Mouse (Mus musculus) ZHBTc4 (cell line): ENCODE data around the gene Shox2.

Experiments
- DNase-seq: peaks from one replicate; pipeline ENCODE4 v3.0.0-alpha.2; 2011; ENCODE audit warnings: low read depth, low spot score

The Shox2 gene

DNA sequence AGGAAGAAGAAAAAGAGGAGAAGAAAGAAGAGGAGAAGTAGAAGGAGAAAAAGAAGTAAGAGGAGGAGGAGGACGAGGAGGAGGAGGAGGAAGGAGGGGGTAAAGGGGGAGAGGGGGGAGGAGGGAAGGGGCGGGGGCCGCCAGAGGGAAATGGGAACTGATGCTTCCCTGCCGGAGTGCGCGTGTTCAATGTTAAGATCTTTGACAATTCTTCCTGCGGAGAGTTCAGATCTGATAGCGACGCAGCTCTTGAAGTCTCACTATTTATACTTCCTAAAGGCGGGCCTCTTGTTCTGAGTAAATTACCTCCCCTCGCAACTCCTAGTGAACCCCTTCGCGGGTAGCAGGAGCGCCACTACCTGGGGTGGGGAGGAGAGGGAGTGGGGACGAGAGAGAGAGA is at the start of gene Shox2:
TSS of gene Shox2 (minus strand) at position 66 of the 400 bp plus-strand sequence.
- peak; percentile 38 for DNase-seq

DNA sequence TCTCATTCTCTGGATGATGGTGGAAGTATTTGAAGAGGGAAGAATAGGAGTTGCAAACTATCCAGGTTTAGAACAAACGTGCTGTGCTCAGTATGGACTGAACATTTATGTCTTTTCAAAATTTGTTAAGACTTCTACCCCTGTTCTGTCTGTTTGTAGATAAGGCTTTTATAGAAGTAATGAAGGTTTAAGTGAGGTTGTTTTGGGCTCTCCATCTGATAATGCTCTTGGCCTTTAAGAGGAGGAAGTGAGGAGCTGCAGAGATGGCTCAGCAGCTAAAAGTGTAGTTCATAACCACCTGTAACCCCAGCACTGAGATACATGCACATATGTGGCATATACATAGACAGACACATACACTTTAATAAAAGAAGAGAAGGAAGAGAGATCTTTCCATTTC is 15.2 kb upstream of the Shox2 start:
- DNase-seq: no peak

DNA sequence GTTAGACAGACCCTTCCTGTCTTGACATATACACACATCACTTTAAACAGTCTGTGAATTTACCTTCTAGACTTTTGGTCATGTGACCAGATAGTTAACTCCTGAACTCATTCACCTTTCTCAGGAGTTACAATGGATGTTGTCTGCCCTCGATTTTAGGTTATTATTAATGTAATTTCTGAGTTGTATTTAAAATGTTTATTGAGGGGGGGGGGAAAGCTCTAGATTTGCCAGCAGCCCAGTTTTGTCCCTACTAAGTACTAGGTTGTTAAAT is 4.7 kb upstream of the Shox2 start:
- no peak for DNase-seq

DNA sequence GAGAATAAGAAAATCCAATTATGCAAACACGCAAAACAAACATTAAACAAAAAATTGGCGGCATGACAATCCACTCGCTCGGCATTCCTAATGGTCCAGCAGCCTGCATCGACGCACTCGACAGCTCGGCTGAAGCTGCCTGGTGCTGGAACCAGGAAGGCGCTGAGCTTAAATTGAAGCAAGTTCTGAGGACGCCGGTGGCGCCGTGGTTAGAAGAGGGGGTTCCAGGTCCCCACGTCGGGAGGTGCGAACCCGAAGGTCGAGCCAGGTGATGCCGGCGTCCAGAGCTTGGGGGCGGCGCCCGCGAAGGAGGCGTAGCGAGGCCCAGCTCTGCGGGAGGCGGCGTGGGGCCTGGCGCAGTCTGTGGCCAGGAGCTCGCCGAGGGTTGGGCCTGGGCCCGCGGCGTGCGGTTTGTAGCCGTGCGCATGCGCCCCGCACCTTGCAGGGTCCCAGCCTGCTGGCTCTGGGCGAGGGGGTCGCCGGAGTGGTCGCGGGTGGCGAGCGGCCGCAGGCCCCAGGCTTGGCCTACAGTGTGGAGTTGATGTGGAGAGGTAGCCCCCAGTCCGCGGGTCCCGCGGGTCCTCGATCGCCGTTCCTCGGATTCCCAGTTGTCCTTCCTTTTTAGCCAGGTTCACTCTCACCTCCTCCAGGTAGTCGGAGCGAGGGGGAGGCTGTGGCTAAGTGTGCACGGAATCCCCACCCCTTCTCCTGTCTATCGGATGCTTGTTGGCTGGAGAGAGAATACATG is 4.1 kb upstream of the Shox2 start:
- peak; percentile 89 for DNase-seq

DNA sequence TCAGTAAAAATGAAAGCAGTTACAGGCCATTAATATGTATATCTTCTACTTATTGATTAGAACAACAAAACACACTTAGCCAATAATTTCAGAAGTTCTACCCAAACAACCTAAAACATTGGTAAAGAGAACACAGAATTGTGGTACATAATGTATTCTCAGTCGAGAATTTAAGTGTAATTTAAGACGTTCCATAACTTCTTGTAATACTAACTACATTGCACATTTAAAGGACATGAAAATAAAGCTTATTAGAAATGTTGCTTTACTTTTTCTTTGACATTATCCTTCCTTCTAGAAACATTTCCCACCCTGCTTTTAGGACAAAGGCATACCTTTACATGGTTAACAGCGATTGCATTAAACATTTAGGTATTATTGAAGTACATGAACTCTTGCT is 1.9 kb upstream of the Shox2 start:
- DNase-seq: no peak

DNA sequence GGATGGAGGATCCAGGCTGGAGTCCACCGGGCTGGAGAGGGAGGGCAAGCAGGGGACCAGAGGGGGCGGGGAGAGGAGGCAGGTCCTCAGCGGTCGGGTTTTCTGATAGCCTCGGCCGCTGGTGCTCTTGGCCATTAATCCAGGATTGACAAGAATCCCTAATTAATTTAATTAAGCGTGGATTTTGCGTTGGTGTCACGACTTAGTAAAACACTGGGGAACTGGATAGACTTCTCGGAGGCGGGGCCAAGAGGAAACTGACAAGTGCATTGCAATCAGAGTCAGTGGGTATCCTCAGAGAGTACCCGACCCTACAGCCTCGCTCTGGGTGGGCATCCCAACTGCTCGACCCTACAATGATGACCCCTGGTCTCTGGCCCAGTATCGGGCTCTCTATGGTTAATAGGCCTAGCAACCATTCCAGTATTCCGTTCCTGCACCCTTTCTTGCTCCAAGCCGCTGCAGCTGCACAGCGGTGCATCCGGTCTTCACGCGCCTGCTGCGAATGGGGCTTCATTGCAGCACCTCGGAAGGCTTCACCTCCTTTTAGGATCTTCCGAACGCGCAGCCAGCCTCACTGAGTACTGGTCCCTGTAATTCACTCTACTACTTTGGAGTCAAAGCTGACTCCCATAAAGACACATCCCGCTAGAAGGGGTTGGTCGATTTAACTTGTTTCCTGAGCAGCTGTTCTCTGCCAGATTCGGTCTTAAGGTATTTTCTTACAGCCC is 775 bp upstream of the Shox2 start:
- DNase-seq: peak; percentile 56

DNA sequence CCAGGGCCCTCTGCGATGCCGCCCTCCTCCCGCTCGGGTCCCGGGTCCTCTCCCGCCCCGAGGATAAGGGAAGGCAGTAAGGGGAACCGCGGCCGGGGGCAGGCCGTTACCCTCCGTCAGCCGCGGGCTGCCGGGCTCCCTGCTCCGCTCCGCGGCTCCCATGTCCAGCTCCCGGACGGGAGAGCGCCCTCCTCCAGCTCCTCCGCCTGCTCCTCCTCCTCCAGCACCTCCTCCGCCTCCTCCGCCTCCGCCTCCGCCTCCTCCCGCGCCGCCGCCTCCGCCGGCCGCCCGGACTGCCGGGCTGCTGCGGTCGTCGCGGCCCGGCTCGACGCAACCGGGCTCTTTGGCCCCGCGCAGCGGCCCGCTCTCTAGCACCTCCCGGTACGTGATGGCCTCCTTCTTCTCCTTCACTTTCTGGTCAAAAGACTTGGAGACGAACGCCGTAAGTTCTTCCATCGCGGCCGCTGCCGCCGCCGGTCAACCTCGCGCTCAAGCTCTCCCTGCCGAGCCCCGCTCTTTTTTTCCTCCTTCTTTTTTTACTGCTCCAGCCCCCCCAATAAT is 390 bp downstream of the Shox2 start, which contains the start of gene Rsrc1:
TSS of gene Rsrc1 (plus strand) at position 290 of the 561 bp plus-strand sequence.
- peak; percentile 62 for DNase-seq

DNA sequence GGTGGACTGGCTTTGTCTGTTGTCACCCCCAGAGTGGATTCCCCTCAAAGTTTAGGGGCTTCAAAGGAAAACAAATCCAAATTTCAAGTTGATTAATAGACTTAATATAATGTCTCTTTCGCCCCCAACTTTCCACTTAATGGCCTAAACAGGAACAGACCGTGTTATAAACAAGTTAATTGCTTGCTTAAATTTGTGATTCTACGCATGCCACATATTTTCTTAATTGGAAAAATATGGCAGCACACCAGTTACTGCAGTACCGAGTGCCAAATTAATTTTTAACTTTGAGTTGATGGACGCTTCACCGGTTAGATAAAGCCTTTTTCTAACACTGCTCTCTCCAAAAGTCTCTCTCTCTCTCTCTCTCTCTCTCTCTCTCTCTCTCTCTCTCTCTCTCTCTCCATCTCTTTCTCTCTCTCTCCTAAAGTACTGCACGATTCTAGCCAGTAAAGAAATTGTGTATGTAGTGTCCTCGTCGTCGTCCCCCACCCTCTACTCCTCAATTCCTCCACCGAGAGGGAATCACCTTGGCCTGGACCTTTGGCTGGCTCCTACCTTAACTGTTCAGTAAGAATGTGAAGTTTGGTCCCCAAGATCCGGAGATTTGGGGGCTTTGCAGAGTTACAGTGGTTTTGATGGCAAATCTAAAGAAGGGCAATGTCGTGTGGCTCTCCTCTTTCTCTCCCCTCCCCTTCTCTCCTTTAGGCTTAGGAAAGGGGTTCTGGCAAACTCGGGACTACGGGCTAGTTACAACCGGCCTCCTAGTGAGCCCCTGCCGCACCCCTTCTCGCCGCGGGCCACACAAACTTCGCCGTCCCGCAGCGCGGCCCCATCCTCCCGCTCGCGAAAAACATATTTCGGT is 1.2 kb downstream of the Shox2 start:
- DNase-seq: peak; percentile 32

DNA sequence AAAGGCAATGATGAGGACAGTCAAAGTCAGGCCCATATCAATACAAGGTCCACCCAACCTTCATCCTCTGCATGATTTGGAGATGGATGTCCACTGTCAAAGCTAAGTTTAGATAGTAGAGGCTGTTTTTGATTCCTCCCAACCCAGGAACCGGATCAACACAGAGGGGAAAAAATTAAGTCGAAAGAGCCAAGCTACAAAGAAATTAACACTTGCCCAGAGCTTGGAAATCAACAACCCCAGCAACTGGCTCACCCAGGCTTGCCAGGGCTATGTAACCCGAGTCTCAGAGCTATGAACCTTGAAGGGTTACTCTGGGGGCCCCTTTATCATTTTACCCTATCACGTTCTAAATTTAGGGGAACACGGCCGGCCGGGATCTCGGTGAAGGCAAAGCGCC is 2.1 kb downstream of the Shox2 start:
- no peak for DNase-seq

DNA sequence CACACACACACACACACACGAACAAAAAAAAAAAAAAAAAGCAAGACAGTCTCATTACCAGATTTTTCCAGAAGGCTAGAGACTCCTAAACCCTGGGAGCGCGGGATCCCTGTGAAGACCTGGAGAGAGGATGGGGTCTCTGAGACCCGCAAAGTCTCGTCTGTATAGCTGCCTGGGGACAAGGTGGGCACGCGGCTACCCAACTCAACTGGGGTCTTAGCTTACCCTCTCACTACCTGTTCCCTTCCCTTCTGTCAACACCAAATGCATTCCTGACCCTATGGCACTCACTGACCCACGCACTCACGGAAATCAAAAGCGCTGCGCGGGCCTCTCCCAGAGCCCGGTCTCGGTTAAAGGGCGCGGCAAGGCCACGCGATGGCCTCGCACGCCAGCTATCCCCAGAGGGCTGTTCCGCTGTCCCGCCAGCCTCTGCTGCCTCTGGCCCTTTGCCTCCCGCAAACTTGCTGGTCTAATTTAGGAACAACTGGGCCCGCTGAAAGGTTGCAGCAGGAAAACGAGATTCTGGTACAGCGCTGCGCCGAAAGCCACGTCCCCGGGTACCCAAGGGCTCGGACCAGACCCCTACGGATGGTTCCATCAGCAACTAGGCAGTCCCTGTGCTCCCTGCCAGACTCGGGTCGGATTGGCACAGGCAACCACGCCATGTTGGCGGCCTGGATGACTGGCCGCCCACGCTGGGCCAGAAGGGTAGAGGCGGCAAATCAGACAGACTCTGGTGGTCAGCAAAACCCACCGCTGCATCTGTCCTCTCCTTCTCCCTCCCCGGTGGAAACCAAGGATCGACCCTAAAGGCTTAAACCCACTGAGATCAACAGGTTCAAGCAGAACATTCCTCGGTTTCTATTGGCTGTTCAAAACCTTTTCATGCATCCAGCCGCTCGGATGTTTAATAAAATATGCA is 2.9 kb downstream of the Shox2 start:
- DNase-seq: peak; percentile 26

DNA sequence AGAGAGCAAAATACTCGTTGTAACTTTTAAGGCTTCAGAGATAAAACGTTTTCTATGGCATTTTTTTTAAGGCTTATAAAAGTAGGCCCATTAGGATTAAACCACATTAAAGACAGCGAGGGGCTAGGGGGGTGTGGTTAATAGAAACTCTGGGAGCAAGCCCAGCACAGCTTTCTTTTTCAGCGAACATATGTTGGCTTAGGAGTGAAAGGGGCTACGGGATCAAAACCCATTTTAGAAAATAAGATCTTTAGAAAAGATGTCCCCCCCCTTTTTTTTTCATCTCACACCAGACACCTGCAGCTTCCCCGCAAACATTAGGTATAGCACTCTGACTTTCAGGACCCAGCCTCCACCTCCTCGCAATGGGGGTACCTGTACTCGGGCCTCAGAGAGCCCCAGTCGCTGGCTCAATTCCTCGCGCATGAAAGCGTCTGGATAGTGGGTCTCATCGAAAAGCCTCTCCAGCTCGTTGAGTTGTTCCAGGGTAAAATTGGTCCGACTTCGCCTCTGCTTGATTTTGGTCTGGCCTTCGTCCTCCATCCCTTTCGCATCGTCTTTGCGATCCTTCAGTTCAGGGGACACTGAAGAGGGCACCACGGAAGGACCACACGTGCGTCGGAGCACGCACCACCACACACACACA is 3.6 kb downstream of the Shox2 start:
- peak; percentile 21 for DNase-seq

DNA sequence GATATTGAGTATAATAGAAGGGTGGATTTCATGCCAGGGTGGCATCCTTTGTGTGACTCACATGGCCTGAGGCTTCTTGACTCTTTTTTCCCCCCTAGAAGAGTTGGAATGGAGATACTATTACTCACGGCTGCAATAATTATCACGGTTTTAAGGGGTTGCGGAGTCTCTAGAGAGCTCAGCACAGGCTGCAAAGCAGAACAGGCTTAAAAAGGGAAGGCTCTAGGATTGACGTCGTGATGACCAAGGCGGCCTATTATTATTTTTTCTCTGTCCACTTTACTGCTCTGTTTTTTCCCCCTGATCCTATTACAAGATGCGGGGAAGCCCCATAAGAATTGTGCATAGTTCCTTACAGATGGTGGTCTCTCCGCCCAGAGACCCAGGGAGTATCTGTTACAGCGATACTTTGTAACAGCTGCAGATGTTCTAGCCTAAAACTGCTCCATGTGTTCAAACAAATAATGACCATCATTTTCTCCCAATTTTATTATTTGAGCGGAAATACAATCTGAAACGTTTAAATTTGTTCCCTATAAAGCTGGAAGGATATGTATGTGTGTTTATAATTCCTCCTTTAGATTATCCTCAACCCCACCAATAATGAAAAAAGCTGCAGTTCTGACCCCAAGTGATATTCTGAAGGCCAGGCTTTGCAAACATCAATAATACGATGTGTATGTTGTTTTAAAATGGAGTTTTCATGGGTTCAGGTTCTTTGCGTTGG is 4.5 kb downstream of the Shox2 start:
- DNase-seq: no peak

DNA sequence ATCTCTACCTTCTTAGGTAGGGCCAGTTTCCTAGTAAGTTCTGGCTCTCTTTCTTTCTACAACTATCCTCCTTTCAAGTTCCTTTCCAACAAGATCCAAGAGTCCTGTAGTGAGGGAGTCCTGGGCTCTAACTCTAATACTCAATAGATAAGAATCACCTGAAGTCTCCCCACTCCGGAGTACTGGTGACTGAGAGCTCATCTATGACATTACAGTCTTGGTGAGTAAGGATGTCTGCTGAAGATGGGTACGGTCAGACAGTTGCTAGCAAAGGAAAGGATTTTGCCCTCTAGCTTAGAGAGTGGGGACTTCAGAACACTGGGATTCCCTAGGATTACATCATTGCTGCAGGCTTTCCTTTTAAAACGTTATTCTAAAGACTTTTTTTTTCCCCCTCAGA is 7.1 kb downstream of the Shox2 start:
- DNase-seq: no peak

DNA sequence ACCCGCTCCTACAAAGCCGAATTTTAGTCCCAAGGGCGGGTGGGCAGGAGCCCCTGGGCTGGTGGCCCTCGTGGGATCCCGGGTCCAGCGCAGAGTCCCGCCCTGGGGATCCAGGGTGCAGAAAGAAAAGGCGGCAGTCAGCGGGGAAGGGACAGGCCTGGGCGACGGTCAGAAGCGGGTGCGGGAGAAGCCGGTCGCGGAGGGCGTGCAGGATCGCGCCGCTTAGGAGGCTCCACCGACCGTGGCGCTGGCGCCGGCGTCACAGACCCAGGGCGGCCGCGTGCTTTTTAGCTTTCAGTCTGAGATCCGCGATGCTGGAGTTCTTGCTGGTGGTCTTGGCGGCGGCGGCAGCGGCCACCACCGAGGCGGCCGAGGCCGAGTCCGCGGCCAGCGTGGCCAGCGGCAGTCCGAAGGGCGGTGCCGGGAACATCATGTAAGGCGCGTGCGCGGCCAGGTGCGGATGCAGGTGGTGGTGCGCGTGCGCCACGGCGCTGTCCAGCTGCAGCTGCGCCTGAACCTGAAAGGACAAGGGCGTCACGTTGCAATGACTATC is 8.1 kb downstream of the Shox2 start:
- DNase-seq: peak; percentile 85

DNA sequence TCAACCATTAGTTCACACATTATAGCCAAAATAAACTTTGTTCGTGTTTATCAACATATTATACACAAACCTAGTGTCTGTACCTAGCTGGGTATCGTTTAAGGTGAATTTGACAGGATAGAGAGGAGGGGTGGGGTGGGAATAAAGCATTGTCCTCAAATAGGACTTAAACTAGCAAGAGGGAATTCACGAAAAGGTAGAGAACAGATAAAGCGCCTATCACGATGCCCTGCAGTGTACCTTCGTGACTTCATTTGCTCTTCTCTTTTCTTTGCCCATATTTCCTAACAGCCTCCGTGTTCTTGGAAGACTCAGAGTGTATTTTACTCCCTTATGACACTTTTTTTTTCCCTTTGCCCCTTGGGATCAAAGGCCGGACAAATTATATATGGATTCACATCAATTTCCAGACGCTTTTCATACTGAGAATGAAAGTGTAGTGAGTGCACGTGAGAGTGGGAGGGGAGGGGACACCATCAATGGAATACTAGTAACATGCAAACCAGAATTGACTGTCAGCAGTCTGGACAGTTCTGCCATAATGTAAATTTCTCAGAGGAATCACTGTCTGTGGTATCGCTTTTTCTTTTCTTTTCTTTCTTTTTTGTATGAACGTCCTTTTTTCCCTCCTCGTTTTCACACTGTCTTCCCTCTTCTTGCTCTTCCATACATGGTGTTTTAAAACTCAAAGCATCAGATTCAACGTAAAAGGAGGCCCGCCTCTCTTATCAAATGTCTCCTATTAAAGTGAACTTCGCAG is 9.2 kb downstream of the Shox2 start:
- no peak for DNase-seq

DNA sequence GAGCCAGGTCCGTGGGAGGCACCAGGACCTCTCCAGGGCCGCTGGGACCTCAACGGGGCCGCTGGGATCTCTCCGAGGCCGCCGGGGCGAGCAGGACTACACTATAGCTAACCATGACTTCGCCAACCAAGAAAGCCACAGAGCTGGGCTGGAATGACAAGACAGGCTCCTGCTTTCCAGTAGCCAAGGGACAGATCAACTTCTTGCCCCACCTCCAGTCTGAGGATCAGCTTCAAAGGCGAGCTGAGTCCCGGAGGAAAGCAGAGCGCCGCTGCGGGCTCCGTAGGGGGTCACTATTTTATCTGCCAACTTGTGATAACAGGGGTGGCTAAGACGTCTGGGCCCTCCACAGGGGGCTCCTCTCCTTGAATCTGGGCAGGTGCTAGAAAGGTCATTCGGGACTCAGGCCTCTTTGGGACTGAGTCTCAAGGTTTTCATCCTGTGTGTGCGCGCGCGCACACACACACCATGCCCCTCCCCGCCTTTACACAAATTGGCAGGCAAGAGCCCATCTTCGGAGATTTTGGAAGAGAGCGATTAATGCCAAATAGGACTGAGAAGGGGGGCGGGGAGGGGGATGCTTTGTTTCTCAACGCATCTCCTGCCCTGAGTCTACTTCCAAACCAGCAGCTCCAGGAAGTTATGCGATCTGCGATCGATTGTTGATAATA is 10.8 kb downstream of the Shox2 start:
- DNase-seq: peak; percentile 55

DNA sequence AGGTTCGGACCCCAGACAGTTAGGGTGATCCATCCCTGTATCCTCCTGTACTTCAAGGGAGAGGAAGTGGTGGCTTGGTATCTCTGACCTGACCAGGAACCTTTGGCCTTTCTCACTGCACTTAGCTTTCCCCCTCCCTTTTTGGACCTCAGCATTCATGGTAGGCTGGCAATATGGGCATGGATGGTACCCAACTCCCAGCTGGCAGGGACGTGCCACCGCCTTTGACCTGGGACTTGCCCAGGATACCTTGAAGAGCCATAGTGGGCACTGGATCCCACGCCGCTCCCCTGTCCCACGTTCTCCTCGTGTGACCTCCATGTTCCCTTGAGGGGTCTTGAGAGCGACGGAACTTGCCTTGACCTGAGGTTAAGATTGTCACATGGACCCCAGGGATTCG is 11.3 kb downstream of the Shox2 start:
- no peak for DNase-seq

DNA sequence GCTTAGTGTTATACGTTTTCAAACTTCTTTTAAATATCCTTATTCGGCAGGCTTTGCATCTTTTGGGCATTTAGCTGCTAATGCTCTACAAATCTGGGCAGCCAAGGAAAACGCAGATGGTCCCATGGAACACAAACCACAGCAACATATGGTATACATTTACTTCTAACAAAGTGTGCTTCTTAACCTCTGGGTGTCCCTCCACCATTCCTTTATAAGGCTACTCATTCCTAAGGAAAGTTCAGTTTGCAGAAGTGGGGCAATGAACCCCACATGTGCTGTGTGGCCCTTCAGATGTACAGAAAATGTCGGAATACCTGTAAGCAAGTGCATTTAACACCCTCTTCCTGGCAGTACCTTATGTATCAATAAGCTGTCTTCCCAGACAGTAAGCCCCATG is 14.1 kb downstream of the Shox2 start:
- no peak for DNase-seq
